Mouse (Mus musculus) bone marrow macrophage, adult 2 months (primary cell): Measurements from ENCODE around the gene Trp53. TPM values are rescaled to one million over a fixed set of nuclear protein-coding genes. Genes with fewer than 3 reads are reported as not detected.
"Not testable (repeated sequence)": the region's sequence is repeated elsewhere in the genome, so short reads cannot be mapped to it uniquely, and the experiment has no call there.

ENCODE experiments used
- H3K27ac ChIP-seq: 2 replicates; pipeline ENCODE4 v1.5.1; 2012; ENCODE audit warnings: low read depth, low read length; ENCODE audit not compliant: insufficient read depth
- H3K4me1 ChIP-seq: 2 replicates; pipeline ENCODE4 v1.6.1; 2012; ENCODE audit warnings: low read length; ENCODE audit not compliant: control insufficient read depth, insufficient read depth
- H3K4me3 ChIP-seq: 2 replicates; pipeline ENCODE4 v1.5.1; 2012; ENCODE audit warnings: mild to moderate bottlenecking, low read length, moderate library complexity; ENCODE audit not compliant: insufficient read depth
- CTCF ChIP-seq: IDR thresholded peaks from 2 replicates; pipeline ENCODE4 v1.5.1; 2012; ENCODE audit warnings: low read depth, mild to moderate bottlenecking, low read length, moderate library complexity
- POLR2A ChIP-seq: IDR thresholded peaks from 2 replicates; pipeline ENCODE4 v1.6.1; 2012; ENCODE audit warnings: mild to moderate bottlenecking, low read depth, low read length, borderline replicate concordance
- polyA plus RNA-seq: library from polyadenylated mRNA; stranded (reverse); fragments of >200 nt; gene quantifications from 2 replicates; pipeline ENCODE4 v1.2.4, GENCODE M21; 2012; ENCODE audit not compliant: missing spikeins, insufficient read depth, insufficient read length

Trp53 gene
- 76.1 and 79.7 TPM in 2 replicates for polyA plus RNA-seq

DNA sequence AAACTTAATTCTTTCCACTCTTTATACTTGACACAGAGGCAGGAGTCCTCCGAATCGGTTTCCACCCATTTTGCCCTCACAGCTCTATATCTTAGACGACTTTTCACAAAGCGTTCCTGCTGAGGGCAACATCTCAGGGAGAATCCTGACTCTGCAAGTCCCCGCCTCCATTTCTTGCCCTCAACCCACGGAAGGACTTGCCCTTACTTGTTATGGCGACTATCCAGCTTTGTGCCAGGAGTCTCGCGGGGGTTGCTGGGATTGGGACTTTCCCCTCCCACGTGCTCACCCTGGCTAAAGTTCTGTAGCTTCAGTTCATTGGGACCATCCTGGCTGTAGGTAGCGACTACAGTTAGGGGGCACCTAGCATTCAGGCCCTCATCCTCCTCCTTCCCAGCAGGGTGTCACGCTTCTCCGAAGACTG is at the start of gene Trp53, which contains the start of gene Wrap53:
Gene Trp53 (plus strand): TSS at position 269 of the 424 bp plus-strand sequence.
Gene Wrap53 (minus strand): TSS at position 165 of the 424 bp plus-strand sequence.
- no peak for TF ChIP-seq CTCF
- peak; percentile 78; the same call in 1 of the 2 replicates for TF ChIP-seq POLR2A
- H3K27ac ChIP-seq: peak within 1 kb of the TSS; percentile 96
- peaks cover 32% of the 10 kb centered on the region for H3K4me1 ChIP-seq
- peak within 1 kb of the TSS; percentile 99 for H3K4me3 ChIP-seq

DNA sequence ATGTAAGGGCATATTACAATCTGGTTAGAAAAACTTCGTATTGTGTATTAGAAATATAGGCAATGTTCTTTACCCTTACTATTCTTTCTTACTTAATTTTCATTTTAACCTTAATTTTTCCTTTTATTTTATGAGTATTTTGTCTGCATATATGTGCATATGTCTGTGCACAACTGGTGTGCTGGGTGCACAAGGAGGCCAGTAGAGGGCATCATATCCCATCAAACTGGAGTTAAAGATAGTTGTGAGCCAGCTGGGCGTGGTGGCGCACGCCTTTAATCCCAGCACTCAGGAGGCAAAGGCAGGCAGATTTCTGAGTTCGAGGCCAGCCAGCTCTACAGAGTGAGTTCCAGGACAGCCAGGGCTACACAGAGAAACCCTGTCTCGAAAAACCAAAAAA is 49.4 kb upstream of the Trp53 start:
- H3K4me3 ChIP-seq, H3K4me1 ChIP-seq, H3K27ac ChIP-seq: not testable (repeated sequence)
- TF ChIP-seq CTCF: 0 out of 2 replicates have a peak, but pooled peaks have one; percentile 10

DNA sequence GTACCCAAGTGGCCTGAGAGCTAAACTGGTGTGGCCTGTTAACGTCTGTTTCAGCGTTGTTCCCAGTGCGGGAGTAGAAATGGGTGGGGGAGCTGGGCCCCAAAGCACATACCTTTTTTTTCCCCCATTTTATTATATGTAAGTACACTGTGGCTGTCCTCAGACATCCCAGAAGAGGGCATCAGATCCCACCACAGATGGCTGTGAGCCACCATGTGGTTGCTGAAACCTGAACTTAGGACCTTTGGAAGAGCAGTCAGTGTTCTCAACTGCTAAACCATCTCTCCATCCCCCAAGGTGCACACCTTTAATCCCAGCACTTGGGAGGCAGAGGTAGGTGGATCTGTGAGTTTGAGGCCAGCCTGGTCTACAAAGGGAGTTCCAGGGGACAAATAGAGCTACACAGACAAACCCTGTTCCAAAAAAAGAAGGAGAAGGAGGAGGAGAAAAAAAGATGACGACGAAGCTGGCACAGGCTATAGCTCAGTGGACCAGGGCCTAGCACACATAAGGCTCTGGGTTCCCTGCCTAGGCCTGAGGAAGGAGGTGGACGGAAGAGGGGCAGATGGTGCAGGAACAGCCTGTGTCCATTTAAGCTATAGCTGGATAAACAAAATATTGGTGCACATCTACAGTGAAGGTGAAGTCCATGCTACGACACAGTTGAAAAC is 47.5 kb upstream of the Trp53 start:
- Histone ChIP-seq H3K4me3 (no peak overlapping the region), H3K4me1 (no peaks in the 10 kb centered on the region), H3K27ac (no peak overlapping the region)
- TF ChIP-seq CTCF (no peak), POLR2A (no peak)

DNA sequence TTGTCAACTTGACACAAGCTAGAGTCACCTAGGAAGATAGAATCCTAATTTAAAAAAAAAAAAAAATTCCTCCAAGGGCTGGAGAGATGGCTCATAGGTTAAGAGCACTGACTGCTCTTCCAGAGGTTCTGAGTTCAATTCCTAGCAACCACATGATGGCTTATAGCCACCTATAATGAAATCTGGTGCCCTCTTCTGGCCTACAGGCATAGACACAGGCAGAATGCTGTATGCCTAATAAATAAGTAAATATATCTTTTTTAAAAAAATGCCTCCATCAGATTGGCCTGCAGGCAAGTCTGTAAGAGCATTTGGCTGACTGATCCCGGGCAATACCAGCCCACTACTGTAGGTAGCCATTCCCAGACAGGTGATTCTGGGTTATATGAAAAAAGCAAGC is 45.2 kb upstream of the Trp53 start:
- TF ChIP-seq POLR2A (no peak), CTCF (no peak)
- H3K4me1 ChIP-seq: peaks cover 14% of the 10 kb centered on the region

DNA sequence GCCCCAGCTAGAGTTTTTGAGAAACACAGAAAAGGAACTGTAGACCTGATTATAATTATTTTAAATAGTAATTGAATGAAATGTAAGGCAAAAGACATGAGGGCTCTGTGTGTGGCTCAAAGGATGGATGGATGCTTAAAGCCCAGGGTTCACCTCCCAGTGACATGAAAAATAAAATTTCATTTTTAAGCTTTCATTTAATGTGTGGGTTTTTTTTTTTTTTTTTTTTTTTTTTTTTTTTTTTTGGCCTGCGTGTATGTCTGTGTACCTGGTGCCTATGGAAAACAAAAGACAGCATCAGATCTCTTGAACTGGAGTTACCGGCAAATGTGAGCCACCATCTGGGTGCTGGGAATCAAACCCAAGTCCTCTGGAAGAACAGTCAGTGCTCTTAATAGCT is 39.5 kb upstream of the Trp53 start:
- no peak overlapping the region for H3K27ac ChIP-seq
- peaks cover 14% of the 10 kb centered on the region for H3K4me1 ChIP-seq
- TF ChIP-seq CTCF: no peak
- no peak for TF ChIP-seq POLR2A
- H3K4me3 ChIP-seq: no peak overlapping the region

More for the DNA sequence above, 45.2 kb upstream of the Trp53 start:
- Histone ChIP-seq H3K4me3 (no peak overlapping the region), H3K27ac (no peak overlapping the region)

DNA sequence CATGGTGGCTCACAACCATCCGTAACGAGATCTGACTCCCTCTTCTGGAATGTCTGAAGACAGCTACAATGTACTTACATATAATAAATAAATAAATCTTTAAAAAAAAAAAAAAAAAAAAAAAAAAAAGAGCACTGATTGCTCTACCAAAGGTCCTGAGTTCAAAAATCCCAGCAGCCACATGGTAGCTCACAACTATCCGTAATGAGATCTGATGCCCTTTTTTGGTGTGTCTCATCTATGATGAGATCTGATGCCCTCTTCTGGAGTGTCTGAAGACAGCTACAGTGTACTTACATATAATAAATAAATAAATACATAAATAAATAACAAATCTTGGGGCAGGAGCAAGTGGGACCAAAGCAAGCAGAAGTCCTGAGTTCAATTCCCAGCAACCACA is 38.4 kb upstream of the Trp53 start:
- H3K27ac ChIP-seq, H3K4me3 ChIP-seq: not testable (repeated sequence)
- H3K4me1 ChIP-seq: peaks cover 14% of the 10 kb centered on the region

DNA sequence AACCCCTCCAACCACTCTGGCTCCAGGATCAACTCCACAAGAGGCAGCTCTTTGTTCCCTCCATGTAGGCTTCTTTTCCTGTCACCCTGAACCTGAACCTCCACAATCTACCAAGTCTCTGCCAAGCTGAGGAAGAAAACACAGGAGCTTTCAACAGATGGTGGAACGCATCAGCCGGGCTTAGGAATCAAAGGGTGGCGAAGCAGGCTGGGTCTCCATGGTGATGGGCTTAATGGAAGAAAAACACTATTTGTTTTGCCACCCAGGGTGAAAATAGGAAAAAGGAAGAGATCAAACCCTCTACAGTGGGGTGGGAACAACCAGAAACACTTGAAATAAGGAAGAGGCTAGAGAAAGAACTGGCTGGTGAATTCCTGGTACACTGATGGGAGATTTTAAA is 36.6 kb upstream of the Trp53 start:
- TF ChIP-seq CTCF (no peak), POLR2A (no peak)
- H3K4me1 ChIP-seq: peaks cover 12% of the 10 kb centered on the region
- no peak overlapping the region for H3K4me3 ChIP-seq
- no peak overlapping the region for H3K27ac ChIP-seq

DNA sequence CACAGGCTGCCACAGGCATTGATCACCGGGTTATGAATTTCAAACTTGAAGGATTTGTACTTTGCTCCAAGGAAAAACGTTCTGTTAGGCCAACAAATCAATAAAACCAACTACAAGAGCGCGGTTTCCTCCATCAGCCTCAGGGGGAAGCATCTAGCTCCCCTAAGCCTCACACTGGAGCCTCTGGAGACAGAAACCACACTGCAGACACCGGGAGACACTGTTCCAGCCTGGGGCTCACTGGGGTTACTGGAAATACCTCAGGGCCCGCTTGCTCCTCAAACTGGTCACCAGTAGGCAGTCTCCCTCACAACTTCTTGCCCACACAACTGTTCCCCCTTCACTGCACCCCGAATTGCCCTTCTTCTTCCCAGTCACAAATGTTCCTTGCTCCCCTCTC is 34.2 kb upstream of the Trp53 start:
- H3K4me3 ChIP-seq: peak overlapping the region; percentile 60
- H3K27ac ChIP-seq: no peak overlapping the region
- TF ChIP-seq POLR2A: no peak
- TF ChIP-seq CTCF: no peak
- peaks cover 4% of the 10 kb centered on the region; the same call in 1 of the 2 replicates for H3K4me1 ChIP-seq

DNA sequence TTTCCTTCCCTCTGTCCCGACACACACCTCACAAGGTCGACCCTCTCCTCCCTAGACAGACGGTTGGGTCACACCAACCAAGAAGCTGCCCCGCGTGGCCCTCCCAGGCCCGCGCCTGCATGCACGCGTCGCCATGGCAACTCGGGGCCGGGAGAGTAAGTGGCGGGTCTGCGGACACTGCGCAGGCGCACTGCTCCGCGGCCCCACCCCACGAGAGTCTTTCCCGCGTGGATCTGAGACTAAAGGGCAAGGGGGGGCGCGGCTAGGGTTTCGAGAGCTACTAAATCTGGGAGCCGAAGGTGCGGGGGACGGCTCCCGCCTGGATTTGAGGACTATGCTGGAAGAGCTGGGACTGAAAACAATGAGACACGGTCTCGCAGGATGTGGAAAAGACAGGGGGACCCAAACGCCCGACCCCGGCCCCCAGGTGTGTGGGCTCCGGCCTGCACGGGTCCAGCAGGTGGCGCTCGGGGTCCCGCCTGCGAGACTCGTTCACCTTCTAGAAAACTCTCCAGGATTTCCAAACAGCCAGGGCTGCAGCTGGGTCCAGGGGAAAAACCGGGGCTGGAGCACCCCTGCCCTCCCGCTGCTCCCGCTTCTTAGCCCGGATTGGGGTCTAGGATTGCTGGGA is 33.6 kb upstream of the Trp53 start:
- peak; percentile 76 for TF ChIP-seq CTCF
- TF ChIP-seq POLR2A: no peak
- H3K4me3 ChIP-seq: peak overlapping the region; percentile 60
- no peak overlapping the region for H3K27ac ChIP-seq
- peaks cover 4% of the 10 kb centered on the region; the same call in 1 of the 2 replicates for H3K4me1 ChIP-seq

DNA sequence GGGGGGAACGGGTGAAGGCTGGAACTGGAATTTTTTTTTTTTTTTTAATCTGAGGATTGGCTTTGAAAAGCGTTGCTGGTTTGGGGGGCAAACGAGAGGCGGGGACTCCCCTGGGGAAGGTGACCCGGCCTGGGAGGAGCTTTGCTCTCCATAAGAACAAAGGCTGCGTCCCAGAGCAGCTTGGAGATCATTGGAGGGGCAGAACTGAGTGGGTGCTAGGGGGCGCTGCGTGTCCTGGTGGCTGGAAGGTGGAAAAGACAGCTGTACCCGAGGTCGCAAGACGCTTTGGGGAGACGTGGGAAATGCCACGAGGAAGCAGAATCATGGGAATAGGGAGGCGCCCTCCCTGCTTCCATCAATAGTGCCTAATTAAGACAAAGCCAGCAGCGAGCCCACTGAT is 33.1 kb upstream of the Trp53 start:
- Histone ChIP-seq H3K27ac (no peak overlapping the region), H3K4me1 (peaks cover 4% of the 10 kb centered on the region; the same call in 1 of the 2 replicates), H3K4me3 (peak overlapping the region; percentile 60)
- TF ChIP-seq CTCF: peak; percentile 53
- no peak for TF ChIP-seq POLR2A
